Mouse (Mus musculus): ENCODE data around the gene Dnaja4. TPM values are rescaled to one million over a fixed set of nuclear protein-coding genes. Genes with fewer than 3 reads are reported as not detected.
A peak's percentile ranks its signal among the peaks of the same experiment; 100 is the strongest.

Gene Dnaja4
- polyA plus RNA-seq, 1 experiment, result 9.6 TPM

- WGBS, result 86% methylated on average over 5 of the region's 5 CpGs
- H3K4me3 ChIP-seq (ENCODE audit: insufficient read depth, low read depth, low read length), result no peak overlapping the region
- H3K4me1 ChIP-seq (ENCODE audit: control insufficient read depth, insufficient read depth, low read length), result 0 out of 2 replicates have a peak, but pooled peaks cover 6% of the 10 kb centered on the region
- no peak overlapping the region for H3K27ac ChIP-seq (ENCODE audit: insufficient read depth, low read depth, low read length)
- H3K27me3 ChIP-seq (replicated peaks; ENCODE audit: control insufficient read depth, insufficient read depth, low read length), result no peaks in the 10 kb centered on the region
- no peak for DNase-seq
- H3K36me3 ChIP-seq (ENCODE audit: control insufficient read depth, insufficient read depth, low read length), result no peaks in the 10 kb centered on the region
- no peak for TF ChIP-seq POLR2A (IDR thresholded peaks at IDR 0.05; ENCODE audit: low read depth, low read length)
- no peak for TF ChIP-seq CTCF (conservative IDR thresholded peaks at IDR 0.05; ENCODE audit: insufficient read depth, insufficient read length, low read depth, low read length)
Measured at GRCm38 (mm10) chr9:54708085-54708484, 9.4 kb downstream of the Dnaja4 start.

DNA sequence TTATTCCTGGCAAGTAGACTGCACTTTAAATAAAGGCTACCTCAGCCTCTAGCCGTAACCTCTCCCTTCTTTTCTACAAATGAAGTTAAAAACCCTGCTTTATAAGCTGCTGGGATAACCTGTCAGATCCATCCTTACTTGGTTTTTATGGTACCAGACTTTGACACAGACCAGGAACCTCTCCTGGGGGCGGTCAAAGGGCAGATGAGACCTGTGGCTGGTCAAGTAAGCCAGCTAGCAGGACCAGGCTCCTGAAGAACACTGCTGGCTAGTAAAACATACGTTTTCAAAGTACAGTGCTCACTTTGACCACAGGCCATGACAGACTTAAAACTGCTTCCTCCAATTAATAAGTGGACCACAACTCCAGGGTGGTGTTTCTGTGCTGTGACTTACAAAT is 17.1 kb downstream of the Dnaja4 start:
- Histone ChIP-seq H3K4me3 (ENCODE audit: insufficient read depth, low read depth, low read length) (no peak overlapping the region), H3K27ac (ENCODE audit: insufficient read depth, low read depth, low read length) (no peak overlapping the region), H3K4me1 (ENCODE audit: control insufficient read depth, insufficient read depth, low read length) (no peaks in the 10 kb centered on the region), H3K27me3 (replicated peaks; ENCODE audit: control insufficient read depth, insufficient read depth, low read length) (no peaks in the 10 kb centered on the region), H3K36me3 (ENCODE audit: control insufficient read depth, insufficient read depth, low read length) (peaks cover 2% of the 10 kb centered on the region)
- TF ChIP-seq POLR2A (IDR thresholded peaks at IDR 0.05; ENCODE audit: low read depth, low read length) (no peak), CTCF (conservative IDR thresholded peaks at IDR 0.05; ENCODE audit: insufficient read depth, insufficient read length, low read depth, low read length) (no peak)
- 55% methylated on average over 3 of the region's 3 CpGs for WGBS
- peak; percentile 71 for DNase-seq

DNA sequence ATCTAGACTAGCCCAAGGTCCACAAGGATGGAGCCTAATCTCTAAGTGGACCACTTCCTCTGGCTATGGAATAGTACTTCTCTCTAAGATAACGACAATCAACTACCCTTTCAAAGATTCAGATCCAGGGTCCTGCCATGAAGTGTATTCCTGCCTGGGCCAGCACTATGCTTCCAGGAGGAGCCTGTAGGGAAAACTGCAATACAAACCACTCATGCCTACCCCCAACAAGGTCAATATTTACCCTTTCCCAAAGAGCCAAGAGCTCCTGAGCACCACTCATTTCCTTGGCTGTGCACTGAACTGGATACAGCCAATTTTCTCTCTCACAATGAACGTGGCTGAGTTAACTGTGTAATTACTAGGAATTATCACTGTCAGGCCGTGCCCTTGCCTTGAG is 18.9 kb downstream of the Dnaja4 start:
- peaks cover 2% of the 10 kb centered on the region for H3K36me3 ChIP-seq (ENCODE audit: control insufficient read depth, insufficient read depth, low read length)

DNA sequence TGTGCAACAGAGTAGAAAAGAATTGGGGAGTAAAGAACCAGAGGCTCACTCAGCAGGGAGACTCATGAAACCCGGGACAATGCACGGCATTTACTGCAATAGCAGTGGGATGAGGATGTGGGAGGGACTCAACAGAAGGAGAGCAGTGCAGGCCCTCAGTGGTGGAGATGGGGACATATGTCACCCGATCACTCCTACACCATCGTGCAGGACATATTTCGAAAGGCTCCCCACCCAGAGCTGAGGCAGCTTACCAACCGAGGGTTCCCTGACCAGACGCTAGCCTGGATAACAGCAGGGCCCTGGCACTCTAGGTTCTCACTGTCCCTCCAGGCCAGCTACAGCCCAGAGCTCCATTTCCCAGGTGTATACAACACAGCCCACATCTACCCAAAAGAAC is 23.5 kb downstream of the Dnaja4 start:
- no peaks in the 10 kb centered on the region for H3K27me3 ChIP-seq (replicated peaks; ENCODE audit: control insufficient read depth, insufficient read depth, low read length)
- H3K4me1 ChIP-seq (ENCODE audit: control insufficient read depth, insufficient read depth, low read length), result no peaks in the 10 kb centered on the region
- 62% methylated on average over 7 of the region's 7 CpGs for WGBS
- TF ChIP-seq POLR2A (IDR thresholded peaks at IDR 0.05; ENCODE audit: low read depth, low read length), result no peak
- no peak for TF ChIP-seq CTCF (conservative IDR thresholded peaks at IDR 0.05; ENCODE audit: insufficient read depth, insufficient read length, low read depth, low read length)
- no peak overlapping the region for H3K4me3 ChIP-seq (ENCODE audit: insufficient read depth, low read depth, low read length)
- no peak for DNase-seq
- peaks cover 8% of the 10 kb centered on the region for H3K36me3 ChIP-seq (ENCODE audit: control insufficient read depth, insufficient read depth, low read length)
- no peak overlapping the region for H3K27ac ChIP-seq (ENCODE audit: insufficient read depth, low read depth, low read length)

More for the DNA sequence above, 18.9 kb downstream of the Dnaja4 start:
- TF ChIP-seq CTCF (conservative IDR thresholded peaks at IDR 0.05; ENCODE audit: insufficient read depth, insufficient read length, low read depth, low read length) (no peak), POLR2A (IDR thresholded peaks at IDR 0.05; ENCODE audit: low read depth, low read length) (no peak)
- WGBS, result 69% methylated on average over 3 of the region's 3 CpGs
- H3K4me3 ChIP-seq (ENCODE audit: insufficient read depth, low read depth, low read length), result no peak overlapping the region
- H3K27me3 ChIP-seq (replicated peaks; ENCODE audit: control insufficient read depth, insufficient read depth, low read length), result no peaks in the 10 kb centered on the region
- DNase-seq, result no peak
- H3K4me1 ChIP-seq (ENCODE audit: control insufficient read depth, insufficient read depth, low read length), result no peaks in the 10 kb centered on the region
- H3K27ac ChIP-seq (ENCODE audit: insufficient read depth, low read depth, low read length), result no peak overlapping the region

- Histone ChIP-seq H3K27me3 (replicated peaks; ENCODE audit: control insufficient read depth, insufficient read depth, low read length) (no peaks in the 10 kb centered on the region), H3K36me3 (ENCODE audit: control insufficient read depth, insufficient read depth, low read length) (peaks cover 12% of the 10 kb centered on the region), H3K27ac (ENCODE audit: insufficient read depth, low read depth, low read length) (no peak overlapping the region), H3K4me1 (ENCODE audit: control insufficient read depth, insufficient read depth, low read length) (no peaks in the 10 kb centered on the region), H3K4me3 (ENCODE audit: insufficient read depth, low read depth, low read length) (no peak overlapping the region)
- TF ChIP-seq POLR2A (IDR thresholded peaks at IDR 0.05; ENCODE audit: low read depth, low read length) (no peak), CTCF (conservative IDR thresholded peaks at IDR 0.05; ENCODE audit: insufficient read depth, insufficient read length, low read depth, low read length) (no peak)
- no peak for DNase-seq
- 85% methylated on average over 4 of the region's 4 CpGs for WGBS
Measured at GRCm38 (mm10) chr9:54722596-54722995, 23.9 kb downstream of the Dnaja4 start.

- Histone ChIP-seq H3K27me3 (replicated peaks; ENCODE audit: control insufficient read depth, insufficient read depth, low read length) (no peaks in the 10 kb centered on the region), H3K27ac (ENCODE audit: insufficient read depth, low read depth, low read length) (no peak overlapping the region), H3K36me3 (ENCODE audit: control insufficient read depth, insufficient read depth, low read length) (peaks cover 15% of the 10 kb centered on the region), H3K4me3 (ENCODE audit: insufficient read depth, low read depth, low read length) (no peak overlapping the region), H3K4me1 (ENCODE audit: control insufficient read depth, insufficient read depth, low read length) (no peaks in the 10 kb centered on the region)
- TF ChIP-seq POLR2A (IDR thresholded peaks at IDR 0.05; ENCODE audit: low read depth, low read length) (no peak), CTCF (conservative IDR thresholded peaks at IDR 0.05; ENCODE audit: insufficient read depth, insufficient read length, low read depth, low read length) (no peak)
- no peak for DNase-seq
- WGBS, result 87% methylated on average over 5 of the region's 5 CpGs
Measured at GRCm38 (mm10) chr9:54726315-54726714, 27.6 kb downstream of the Dnaja4 start.

DNA sequence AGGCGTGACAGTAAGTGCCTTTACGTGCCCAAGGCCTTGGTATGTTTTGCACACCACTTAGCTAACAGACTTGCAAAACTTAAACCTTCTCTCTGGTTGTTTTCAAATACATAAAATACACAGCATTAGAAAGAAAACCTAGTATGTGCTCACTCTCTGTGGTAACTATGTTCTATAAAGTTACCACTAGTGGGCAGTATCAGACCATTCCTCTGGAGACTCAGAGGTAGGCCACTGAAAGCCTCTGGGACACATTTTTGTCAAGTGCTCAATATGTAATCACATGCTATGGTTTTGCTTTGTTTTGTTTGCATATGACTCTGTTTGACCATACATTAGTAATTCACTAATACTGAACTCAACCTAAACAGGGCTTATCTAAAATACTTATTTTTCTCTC is 33.4 kb downstream of the Dnaja4 start:
- peaks cover 6% of the 10 kb centered on the region; the same call in 1 of the 2 replicates for H3K4me1 ChIP-seq (ENCODE audit: control insufficient read depth, insufficient read depth, low read length)
- TF ChIP-seq POLR2A (IDR thresholded peaks at IDR 0.05; ENCODE audit: low read depth, low read length) (no peak), CTCF (conservative IDR thresholded peaks at IDR 0.05; ENCODE audit: insufficient read depth, insufficient read length, low read depth, low read length) (no peak)
- H3K27me3 ChIP-seq (replicated peaks; ENCODE audit: control insufficient read depth, insufficient read depth, low read length), result no peaks in the 10 kb centered on the region
- peak; percentile 27 for DNase-seq
- WGBS, result 95% methylated on average over 2 of the region's 2 CpGs
- H3K4me3 ChIP-seq (ENCODE audit: insufficient read depth, low read depth, low read length), result no peak overlapping the region
- peaks cover 7% of the 10 kb centered on the region for H3K36me3 ChIP-seq (ENCODE audit: control insufficient read depth, insufficient read depth, low read length)
- no peak overlapping the region for H3K27ac ChIP-seq (ENCODE audit: insufficient read depth, low read depth, low read length)
